Mouse (Mus musculus): ENCODE measurements around the gene Rps15. TPM values are rescaled to one million over a fixed set of nuclear protein-coding genes. Genes with fewer than 3 reads are reported as not detected.
A peak's percentile ranks its signal among the peaks of the same experiment; 100 is the strongest.

The Rps15 gene
- polyA plus RNA-seq, 1 experiment, result not detected

GRCm38 (mm10) chr10:80302082-80302355, 9.8 kb downstream of the Rps15 start:
- Histone ChIP-seq H3K4me3 (ENCODE audit: insufficient read depth, low read depth, low read length) (0 out of 2 replicates have a peak overlapping the region, but pooled peaks have one; percentile 1), H3K27ac (ENCODE audit: insufficient read depth, low read depth, low read length) (peak overlapping the region; percentile 58), H3K4me1 (ENCODE audit: control insufficient read depth, insufficient read depth, low read length) (peaks cover 43% of the 10 kb centered on the region)
- TF ChIP-seq POLR2A (IDR thresholded peaks at IDR 0.05; ENCODE audit: insufficient read depth, low read depth, low read length) (no peak), CTCF (IDR thresholded peaks at IDR 0.05; ENCODE audit: insufficient read depth, low read depth, low read length) (no peak)
- WGBS, result 73% methylated on average over 5 of the region's 5 CpGs

- WGBS, result 38% methylated on average over 9 of the region's 9 CpGs
- H3K4me3 ChIP-seq (ENCODE audit: insufficient read depth, low read depth, low read length), result no peak overlapping the region
- TF ChIP-seq CTCF (IDR thresholded peaks at IDR 0.05; ENCODE audit: insufficient read depth, low read depth, low read length) (no peak), POLR2A (IDR thresholded peaks at IDR 0.05; ENCODE audit: insufficient read depth, low read depth, low read length) (no peak)
- no peak overlapping the region; the same call in 1 of the 2 replicates for H3K27ac ChIP-seq (ENCODE audit: insufficient read depth, low read depth, low read length)
- H3K4me1 ChIP-seq (ENCODE audit: control insufficient read depth, insufficient read depth, low read length), result peaks cover 39% of the 10 kb centered on the region
Observed at GRCm38 (mm10) chr10:80302471-80302881, 10.2 kb downstream of the Rps15 start.

- WGBS, result 75% methylated on average over 12 of the region's 12 CpGs
- peaks cover 27% of the 10 kb centered on the region for H3K4me1 ChIP-seq (ENCODE audit: control insufficient read depth, insufficient read depth, low read length)
- H3K4me3 ChIP-seq (ENCODE audit: insufficient read depth, low read depth, low read length), result no peak overlapping the region
- H3K27ac ChIP-seq (ENCODE audit: insufficient read depth, low read depth, low read length), result no peak overlapping the region
- TF ChIP-seq POLR2A (IDR thresholded peaks at IDR 0.05; ENCODE audit: insufficient read depth, low read depth, low read length) (no peak), CTCF (IDR thresholded peaks at IDR 0.05; ENCODE audit: insufficient read depth, low read depth, low read length) (no peak)
Observed at GRCm38 (mm10) chr10:80304458-80304857, 12.2 kb downstream of the Rps15 start.

GRCm38 (mm10) chr10:80304862-80305261, 12.6 kb downstream of the Rps15 start:
- TF ChIP-seq POLR2A (IDR thresholded peaks at IDR 0.05; ENCODE audit: insufficient read depth, low read depth, low read length) (no peak), CTCF (IDR thresholded peaks at IDR 0.05; ENCODE audit: insufficient read depth, low read depth, low read length) (no peak)
- no peak overlapping the region for H3K4me3 ChIP-seq (ENCODE audit: insufficient read depth, low read depth, low read length)
- no peak overlapping the region for H3K27ac ChIP-seq (ENCODE audit: insufficient read depth, low read depth, low read length)
- 54% methylated on average over 25 of the region's 25 CpGs for WGBS
- H3K4me1 ChIP-seq (ENCODE audit: control insufficient read depth, insufficient read depth, low read length), result peaks cover 23% of the 10 kb centered on the region

- WGBS, result 88% methylated on average over 16 of the region's 16 CpGs
- no peak overlapping the region for H3K27ac ChIP-seq (ENCODE audit: insufficient read depth, low read depth, low read length)
- H3K4me3 ChIP-seq (ENCODE audit: insufficient read depth, low read depth, low read length), result no peak overlapping the region
- H3K4me1 ChIP-seq (ENCODE audit: control insufficient read depth, insufficient read depth, low read length), result peaks cover 26% of the 10 kb centered on the region
- TF ChIP-seq POLR2A (IDR thresholded peaks at IDR 0.05; ENCODE audit: insufficient read depth, low read depth, low read length), result no peak
Observed at GRCm38 (mm10) chr10:80311560-80311959, 19.3 kb downstream of the Rps15 start.

GRCm38 (mm10) chr10:80312586-80313504, 20.6 kb downstream of the Rps15 start:
- H3K4me1 ChIP-seq (ENCODE audit: control insufficient read depth, insufficient read depth, low read length), result peaks cover 39% of the 10 kb centered on the region
- no peak for TF ChIP-seq CTCF (IDR thresholded peaks at IDR 0.05; ENCODE audit: insufficient read depth, low read depth, low read length)
- TF ChIP-seq POLR2A (IDR thresholded peaks at IDR 0.05; ENCODE audit: insufficient read depth, low read depth, low read length), result no peak
- H3K4me3 ChIP-seq (ENCODE audit: insufficient read depth, low read depth, low read length), result no peak overlapping the region
- no peak overlapping the region for H3K27ac ChIP-seq (ENCODE audit: insufficient read depth, low read depth, low read length)
- 89% methylated on average over 54 of the region's 54 CpGs for WGBS

- TF ChIP-seq POLR2A (IDR thresholded peaks at IDR 0.05; ENCODE audit: insufficient read depth, low read depth, low read length) (no peak), CTCF (IDR thresholded peaks at IDR 0.05; ENCODE audit: insufficient read depth, low read depth, low read length) (no peak)
- 70% methylated on average over 20 of the region's 20 CpGs for WGBS
- no peak overlapping the region for H3K27ac ChIP-seq (ENCODE audit: insufficient read depth, low read depth, low read length)
- peaks cover 46% of the 10 kb centered on the region for H3K4me1 ChIP-seq (ENCODE audit: control insufficient read depth, insufficient read depth, low read length)
- no peak overlapping the region for H3K4me3 ChIP-seq (ENCODE audit: insufficient read depth, low read depth, low read length)
Observed at GRCm38 (mm10) chr10:80313627-80314201, 21.5 kb downstream of the Rps15 start.

- H3K4me3 ChIP-seq (ENCODE audit: insufficient read depth, low read depth, low read length), result no peak overlapping the region
- WGBS, result 86% methylated on average over 16 of the region's 16 CpGs
- peaks cover 55% of the 10 kb centered on the region for H3K4me1 ChIP-seq (ENCODE audit: control insufficient read depth, insufficient read depth, low read length)
- TF ChIP-seq POLR2A (IDR thresholded peaks at IDR 0.05; ENCODE audit: insufficient read depth, low read depth, low read length), result no peak
- no peak for TF ChIP-seq CTCF (IDR thresholded peaks at IDR 0.05; ENCODE audit: insufficient read depth, low read depth, low read length)
- H3K27ac ChIP-seq (ENCODE audit: insufficient read depth, low read depth, low read length), result no peak overlapping the region
Observed at GRCm38 (mm10) chr10:80314494-80315001, 22.3 kb downstream of the Rps15 start.

- peaks cover 57% of the 10 kb centered on the region for H3K4me1 ChIP-seq (ENCODE audit: control insufficient read depth, insufficient read depth, low read length)
- H3K4me3 ChIP-seq (ENCODE audit: insufficient read depth, low read depth, low read length), result no peak overlapping the region
- 76% methylated on average over 27 of the region's 27 CpGs for WGBS
- H3K27ac ChIP-seq (ENCODE audit: insufficient read depth, low read depth, low read length), result no peak overlapping the region
- TF ChIP-seq CTCF (IDR thresholded peaks at IDR 0.05; ENCODE audit: insufficient read depth, low read depth, low read length), result no peak
- TF ChIP-seq POLR2A (IDR thresholded peaks at IDR 0.05; ENCODE audit: insufficient read depth, low read depth, low read length), result no peak
Observed at GRCm38 (mm10) chr10:80315315-80315714, 23.1 kb downstream of the Rps15 start.
